Mouse (Mus musculus): ENCODE measurements around the gene Eif3g. TPM values are rescaled to one million over a fixed set of nuclear protein-coding genes. Genes with fewer than 3 reads are reported as not detected.
A peak's percentile ranks its signal among the peaks of the same experiment; 100 is the strongest.

Eif3g gene
- polyA plus RNA-seq, 1 experiment from 2014 or later, result 314 TPM

- no peak overlapping the region for H3K27ac ChIP-seq (ENCODE audit: low read depth)
- no peak for ATAC-seq (replicated peaks; ENCODE audit: low FRiP score, low TSS enrichment, low read depth)
- WGBS, result 92% methylated on average over 10 of the region's 10 CpGs
Measured at GRCm38 (mm10) chr9:20872991-20873390, 25.4 kb downstream of the Eif3g start.

GRCm38 (mm10) chr9:20870211-20871173 lies 27.9 kb downstream of the Eif3g start:
- Histone ChIP-seq H3K27ac (ENCODE audit: low read depth) (no peak overlapping the region), H3K4me2 (ENCODE audit: low read length) (no peak overlapping the region), H3K4me1 (replicated peaks; ENCODE audit: control insufficient read depth, insufficient read depth, low read length) (no peaks in the 10 kb centered on the region), H3K36me3 (ENCODE audit: control insufficient read depth, insufficient read depth, low read length) (no peaks in the 10 kb centered on the region; the same call in 1 of the 2 replicates), H3K27me3 (replicated peaks; ENCODE audit: control insufficient read depth, insufficient read depth, low read length) (peaks cover 35% of the 10 kb centered on the region), H3K9ac (ENCODE audit: low read length) (no peak overlapping the region), H3K4me3 (ENCODE audit: low read depth, low read length) (no peak overlapping the region), H3K9me3 (ENCODE audit: control insufficient read depth, low read length) (no peaks in the 10 kb centered on the region)
- ATAC-seq (replicated peaks; ENCODE audit: low FRiP score, low TSS enrichment, low read depth), result no peak
- no peak for DNase-seq (ENCODE audit: low spot score)
- 77% methylated on average over 12 of the region's 12 CpGs for WGBS

More at GRCm38 (mm10) chr9:20872991-20873390, 25.4 kb downstream of the Eif3g start:
- H3K27me3 ChIP-seq (replicated peaks; ENCODE audit: control insufficient read depth, insufficient read depth, low read length), result peaks cover 23% of the 10 kb centered on the region
- DNase-seq (ENCODE audit: low spot score), result no peak
- H3K4me3 ChIP-seq (ENCODE audit: low read depth, low read length), result no peak overlapping the region
- no peak overlapping the region for H3K4me2 ChIP-seq (ENCODE audit: low read length)
- H3K9me3 ChIP-seq (ENCODE audit: control insufficient read depth, low read length), result no peaks in the 10 kb centered on the region
- H3K4me1 ChIP-seq (replicated peaks; ENCODE audit: control insufficient read depth, insufficient read depth, low read length), result no peaks in the 10 kb centered on the region; the same call in 1 of the 2 replicates
- H3K9ac ChIP-seq (ENCODE audit: low read length), result no peak overlapping the region
- H3K36me3 ChIP-seq (ENCODE audit: control insufficient read depth, insufficient read depth, low read length), result no peaks in the 10 kb centered on the region; the same call in 1 of the 2 replicates

- Histone ChIP-seq H3K36me3 (ENCODE audit: control insufficient read depth, insufficient read depth, low read length) (no peaks in the 10 kb centered on the region; the same call in 1 of the 2 replicates), H3K27me3 (replicated peaks; ENCODE audit: control insufficient read depth, insufficient read depth, low read length) (peaks cover 35% of the 10 kb centered on the region), H3K9me3 (ENCODE audit: control insufficient read depth, low read length) (no peaks in the 10 kb centered on the region), H3K27ac (ENCODE audit: low read depth) (no peak overlapping the region), H3K9ac (ENCODE audit: low read length) (peak overlapping the region; percentile 42), H3K4me3 (ENCODE audit: low read depth, low read length) (peak overlapping the region; percentile 44), H3K4me2 (ENCODE audit: low read length) (peak overlapping the region; percentile 64), H3K4me1 (replicated peaks; ENCODE audit: control insufficient read depth, insufficient read depth, low read length) (no peaks in the 10 kb centered on the region)
- DNase-seq (ENCODE audit: low spot score) (no peak), ATAC-seq (replicated peaks; ENCODE audit: low FRiP score, low TSS enrichment, low read depth) (no peak)
- 3% methylated on average over 19 of the region's 19 CpGs for WGBS
Measured at GRCm38 (mm10) chr9:20869246-20869645, 29.2 kb downstream of the Eif3g start.

- Histone ChIP-seq H3K9me3 (ENCODE audit: control insufficient read depth, low read length) (no peaks in the 10 kb centered on the region), H3K27ac (ENCODE audit: low read depth) (no peak within 1 kb of the TSS), H3K4me1 (replicated peaks; ENCODE audit: control insufficient read depth, insufficient read depth, low read length) (no peaks in the 10 kb centered on the region), H3K36me3 (ENCODE audit: control insufficient read depth, insufficient read depth, low read length) (no peaks in the 10 kb centered on the region; the same call in 1 of the 2 replicates), H3K9ac (ENCODE audit: low read length) (peak within 1 kb of the TSS; percentile 42), H3K4me3 (ENCODE audit: low read depth, low read length) (peak within 1 kb of the TSS; percentile 44), H3K27me3 (replicated peaks; ENCODE audit: control insufficient read depth, insufficient read depth, low read length) (peaks cover 35% of the 10 kb centered on the region), H3K4me2 (ENCODE audit: low read length) (peak within 1 kb of the TSS; percentile 64)
- DNase-seq (ENCODE audit: low spot score), result peak; percentile 69
- 8% methylated on average over 47 of the region's 53 CpGs for WGBS
- peak; percentile 63 for ATAC-seq (replicated peaks; ENCODE audit: low FRiP score, low TSS enrichment, low read depth)
Measured at GRCm38 (mm10) chr9:20868448-20869001, 29.9 kb downstream of the Eif3g start, which contains the start of gene A230050P20Rik. TSS of gene A230050P20Rik (plus strand) at chr9:20868642.

GRCm38 (mm10) chr9:20866879-20867278 lies 31.5 kb downstream of the Eif3g start:
- no peaks in the 10 kb centered on the region for H3K9me3 ChIP-seq (ENCODE audit: control insufficient read depth, low read length)
- DNase-seq (ENCODE audit: low spot score) (no peak), ATAC-seq (replicated peaks; ENCODE audit: low FRiP score, low TSS enrichment, low read depth) (no peak)
- H3K9ac ChIP-seq (ENCODE audit: low read length), result no peak overlapping the region
- 55% methylated on average over 3 of the region's 3 CpGs for WGBS
- no peak overlapping the region for H3K4me2 ChIP-seq (ENCODE audit: low read length)
- peaks cover 35% of the 10 kb centered on the region for H3K27me3 ChIP-seq (replicated peaks; ENCODE audit: control insufficient read depth, insufficient read depth, low read length)
- H3K4me1 ChIP-seq (replicated peaks; ENCODE audit: control insufficient read depth, insufficient read depth, low read length), result no peaks in the 10 kb centered on the region
- H3K27ac ChIP-seq (ENCODE audit: low read depth), result no peak overlapping the region
- no peaks in the 10 kb centered on the region for H3K36me3 ChIP-seq (ENCODE audit: control insufficient read depth, insufficient read depth, low read length)
- no peak overlapping the region for H3K4me3 ChIP-seq (ENCODE audit: low read depth, low read length)

- no peak overlapping the region for H3K27ac ChIP-seq (ENCODE audit: low read depth)
- ATAC-seq (replicated peaks; ENCODE audit: low FRiP score, low TSS enrichment, low read depth) (no peak), DNase-seq (ENCODE audit: low spot score) (no peak)
- H3K4me2 ChIP-seq (ENCODE audit: low read length), result no peak overlapping the region
- no peaks in the 10 kb centered on the region for H3K9me3 ChIP-seq (ENCODE audit: control insufficient read depth, low read length)
- H3K9ac ChIP-seq (ENCODE audit: low read length), result no peak overlapping the region
- WGBS, result 51% methylated on average over 4 of the region's 4 CpGs
- H3K36me3 ChIP-seq (ENCODE audit: control insufficient read depth, insufficient read depth, low read length), result no peaks in the 10 kb centered on the region
- H3K4me3 ChIP-seq (ENCODE audit: low read depth, low read length), result no peak overlapping the region
- peaks cover 5% of the 10 kb centered on the region; the same call in 1 of the 2 replicates for H3K27me3 ChIP-seq (replicated peaks; ENCODE audit: control insufficient read depth, insufficient read depth, low read length)
- no peaks in the 10 kb centered on the region for H3K4me1 ChIP-seq (replicated peaks; ENCODE audit: control insufficient read depth, insufficient read depth, low read length)
Measured at GRCm38 (mm10) chr9:20862225-20862624, 36.2 kb downstream of the Eif3g start.

GRCm38 (mm10) chr9:20861821-20862220 lies 36.6 kb downstream of the Eif3g start:
- Histone ChIP-seq H3K4me3 (ENCODE audit: low read depth, low read length) (no peak overlapping the region), H3K4me1 (replicated peaks; ENCODE audit: control insufficient read depth, insufficient read depth, low read length) (no peaks in the 10 kb centered on the region), H3K36me3 (ENCODE audit: control insufficient read depth, insufficient read depth, low read length) (no peaks in the 10 kb centered on the region), H3K9ac (ENCODE audit: low read length) (no peak overlapping the region), H3K9me3 (ENCODE audit: control insufficient read depth, low read length) (no peaks in the 10 kb centered on the region), H3K4me2 (ENCODE audit: low read length) (no peak overlapping the region), H3K27ac (ENCODE audit: low read depth) (no peak overlapping the region), H3K27me3 (replicated peaks; ENCODE audit: control insufficient read depth, insufficient read depth, low read length) (peaks cover 4% of the 10 kb centered on the region; the same call in 1 of the 2 replicates)
- 11% methylated on average over 4 of the region's 4 CpGs for WGBS
- DNase-seq (ENCODE audit: low spot score) (peak; percentile 61), ATAC-seq (replicated peaks; ENCODE audit: low FRiP score, low TSS enrichment, low read depth) (no peak)

- DNase-seq (ENCODE audit: low spot score), result no peak
- no peaks in the 10 kb centered on the region for H3K36me3 ChIP-seq (ENCODE audit: control insufficient read depth, insufficient read depth, low read length)
- no peaks in the 10 kb centered on the region for H3K4me1 ChIP-seq (replicated peaks; ENCODE audit: control insufficient read depth, insufficient read depth, low read length)
- H3K4me2 ChIP-seq (ENCODE audit: low read length), result no peak overlapping the region
- no peak overlapping the region for H3K9ac ChIP-seq (ENCODE audit: low read length)
- H3K4me3 ChIP-seq (ENCODE audit: low read depth, low read length), result no peak overlapping the region
- no peak for ATAC-seq (replicated peaks; ENCODE audit: low FRiP score, low TSS enrichment, low read depth)
- no peak overlapping the region for H3K27ac ChIP-seq (ENCODE audit: low read depth)
- H3K27me3 ChIP-seq (replicated peaks; ENCODE audit: control insufficient read depth, insufficient read depth, low read length), result no peaks in the 10 kb centered on the region
- no peaks in the 10 kb centered on the region for H3K9me3 ChIP-seq (ENCODE audit: control insufficient read depth, low read length)
- 47% methylated on average over 6 of the region's 6 CpGs for WGBS
Measured at GRCm38 (mm10) chr9:20859926-20860325, 38.5 kb downstream of the Eif3g start.

Measured in intestine, embryonic 14.5 days (tissue).